Mouse (Mus musculus) layer of hippocampus, adult 11-12 months (tissue): ENCODE measurements around the gene C87414.
A peak's percentile ranks its signal among the peaks of the same experiment; 100 is the strongest.
"Not testable (repeated sequence)": the region's sequence is repeated elsewhere in the genome, so short reads cannot be mapped to it uniquely, and the experiment has no call there.

Source experiments
- DNase-seq: peaks from one replicate; pipeline ENCODE4 v3.0.0; 2022; ENCODE audit warnings: low spot score

Gene C87414

GRCm38 (mm10) chr5:93671451-93671850 lies at the start of gene C87414:
TSS of gene C87414 (minus strand) at chr5:93671551.
- DNase-seq = not testable (repeated sequence)

- DNase-seq = peak; percentile 12
Observed at GRCm38 (mm10) chr5:93684661-93685060, 13.3 kb upstream of the C87414 start.
